Mouse (Mus musculus): Measurements from ENCODE around the gene Olfr1448. TPM values are rescaled to one million over a fixed set of nuclear protein-coding genes. Genes with fewer than 3 reads are reported as not detected.

The Olfr1448 gene
- polyA plus RNA-seq, 2 experiments: not detected

DNA sequence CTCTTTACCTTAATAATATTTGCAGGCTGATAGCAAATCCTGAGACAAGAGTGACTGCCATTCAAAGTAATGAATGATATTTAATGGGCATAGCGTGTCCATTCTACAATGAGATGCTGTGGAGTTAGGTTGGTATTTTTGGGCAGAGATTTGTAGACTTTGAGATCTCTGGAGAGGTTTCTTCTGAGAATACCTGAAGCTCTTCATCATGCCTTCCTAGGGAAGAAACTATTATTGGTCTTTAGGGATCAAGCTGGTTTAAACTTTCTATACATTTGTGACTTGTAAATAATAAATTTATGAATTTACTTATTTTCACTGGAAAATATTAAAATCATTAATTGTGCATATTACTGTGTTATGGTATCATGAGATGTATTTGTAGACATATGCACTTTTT is 30.8 kb downstream of the Olfr1448 start, which contains the start of gene Olfr1446:
Gene Olfr1446 (minus strand): TSS at position 101 of the 400 bp plus-strand sequence.
- Histone ChIP-seq H3K9me3 (ENCODE audit: control insufficient read depth, low read length) (no peaks in the 10 kb centered on the region), H3K4me3 (ENCODE audit: insufficient read depth in 1 of 2, low read depth in 2 of 2, low read length in 2 of 2) (no peak within 1 kb of the TSS), H3K4me1 (replicated peaks; ENCODE audit: control insufficient read depth in 2 of 2, insufficient read depth in 2 of 2, low read length in 1 of 2) (no peaks in the 10 kb centered on the region), H3K27me3 (ENCODE audit: control insufficient read depth, insufficient read depth, low read length) (no peaks in the 10 kb centered on the region), H3K4me2 (ENCODE audit: low read depth) (no peak within 1 kb of the TSS), H3K27ac (no peak within 1 kb of the TSS), H3K36me3 (replicated peaks; ENCODE audit: control insufficient read depth, insufficient read depth, low read depth) (no peaks in the 10 kb centered on the region), H3K9ac (replicated peaks) (no peak within 1 kb of the TSS)
- WGBS (ENCODE audit: insufficient replicate concordance): 48% methylated on average over 1 of the region's 1 CpGs
- no peak for TF ChIP-seq EP300 (IDR thresholded peaks at IDR 0.05; ENCODE audit: low read depth)
- no peak for ATAC-seq (ENCODE audit: insufficient read depth)
- DNase-seq (ENCODE audit: low read depth in 3 of 3, low spot score in 3 of 3): no peak

DNA sequence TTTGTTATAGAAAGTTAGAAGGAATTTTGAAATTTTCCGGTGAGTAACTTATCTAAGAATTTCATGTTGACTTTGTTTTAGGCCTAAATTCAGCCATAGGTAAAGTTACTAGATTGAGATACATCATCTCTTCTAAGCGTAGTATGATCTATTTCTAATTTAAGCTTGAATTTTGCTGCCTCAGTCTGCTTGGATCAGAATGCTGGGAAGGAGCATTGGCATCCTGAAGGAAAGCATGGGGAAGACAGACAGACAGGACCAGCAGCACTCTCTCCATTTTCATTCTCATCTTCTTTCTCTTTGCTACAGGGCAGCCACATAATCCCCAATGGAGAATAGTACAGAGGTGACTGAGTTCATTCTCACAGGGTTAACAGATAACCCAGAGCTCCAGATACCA is 40.7 kb downstream of the Olfr1448 start, which contains the start of gene Olfr1445:
Gene Olfr1445 (plus strand): TSS at position 301 of the 400 bp plus-strand sequence.
- H3K4me3 ChIP-seq (ENCODE audit: insufficient read depth in 1 of 2, low read depth in 2 of 2, low read length in 2 of 2): no peak within 1 kb of the TSS
- TF ChIP-seq CTCF (IDR thresholded peaks at IDR 0.05; ENCODE audit: low read depth) (no peak), EP300 (IDR thresholded peaks at IDR 0.05; ENCODE audit: low read depth) (no peak)
- H3K4me2 ChIP-seq (ENCODE audit: low read depth): no peak within 1 kb of the TSS
- H3K9me3 ChIP-seq (ENCODE audit: control insufficient read depth, low read length): no peaks in the 10 kb centered on the region
- DNase-seq (ENCODE audit: low read depth in 3 of 3, low spot score in 3 of 3): no peak
- H3K4me1 ChIP-seq (replicated peaks; ENCODE audit: control insufficient read depth in 2 of 2, insufficient read depth in 2 of 2, low read length in 1 of 2): no peaks in the 10 kb centered on the region
- ATAC-seq (ENCODE audit: insufficient read depth): no peak
- no peak within 1 kb of the TSS for H3K27ac ChIP-seq
- no peak within 1 kb of the TSS for H3K9ac ChIP-seq (replicated peaks)
- H3K36me3 ChIP-seq (replicated peaks; ENCODE audit: control insufficient read depth, insufficient read depth, low read depth): no peaks in the 10 kb centered on the region
- H3K27me3 ChIP-seq (ENCODE audit: control insufficient read depth, insufficient read depth, low read length): no peaks in the 10 kb centered on the region
- 64% methylated on average over 2 of the region's 2 CpGs for WGBS (ENCODE audit: insufficient replicate concordance)

Other genes with a start within 250 kb of the Olfr1448 start
- gene Olfr1443, start 246.3 kb downstream of the Olfr1448 start, polyA plus RNA-seq (2012; rRNA removed): not detected in 2 replicates
- gene Olfr1443, start 246.3 kb downstream of the Olfr1448 start, polyA plus RNA-seq (2014; fragmentation: Nextera tagmentation; extraction: Ambion mirVana): not detected in 2 replicates
- 1.8 and 2.0 TPM in 2 replicates for gene Keg1, start 228.6 kb downstream of the Olfr1448 start, polyA plus RNA-seq (2012; rRNA removed)
- 2.7 and 4.6 TPM in 2 replicates for gene Keg1, start 228.6 kb downstream of the Olfr1448 start, polyA plus RNA-seq (2014; fragmentation: Nextera tagmentation; extraction: Ambion mirVana)
- gene Cntf, start 158.8 kb downstream of the Olfr1448 start, polyA plus RNA-seq (2012; rRNA removed): 0.94 and 1.8 TPM in 2 replicates
- 0.35 and 0.72 TPM in 2 replicates for gene Cntf, start 158.8 kb downstream of the Olfr1448 start, polyA plus RNA-seq (2014; fragmentation: Nextera tagmentation; extraction: Ambion mirVana)
- 9.7 and 13.5 TPM in 2 replicates for gene Zfp91, start 128.3 kb downstream of the Olfr1448 start, polyA plus RNA-seq (2012; rRNA removed)
- gene Zfp91, start 128.3 kb downstream of the Olfr1448 start, polyA plus RNA-seq (2014; fragmentation: Nextera tagmentation; extraction: Ambion mirVana): 4.8 and 5.2 TPM in 2 replicates
- gene Lpxn, start 128.2 kb downstream of the Olfr1448 start, polyA plus RNA-seq (2012; rRNA removed): 1.3 and 1.5 TPM in 2 replicates
- gene Lpxn, start 128.2 kb downstream of the Olfr1448 start, polyA plus RNA-seq (2014; fragmentation: Nextera tagmentation; extraction: Ambion mirVana): 2.2 and 2.7 TPM in 2 replicates
- gene Gm5244, start 77.7 kb downstream of the Olfr1448 start, polyA plus RNA-seq (2012; rRNA removed): not detected in 2 replicates
- gene Gm5244, start 77.7 kb downstream of the Olfr1448 start, polyA plus RNA-seq (2014; fragmentation: Nextera tagmentation; extraction: Ambion mirVana): not detected in 2 replicates
- not detected in 2 replicates for gene Olfr1444, start 67.1 kb downstream of the Olfr1448 start, polyA plus RNA-seq (2012; rRNA removed)
- not detected in 2 replicates for gene Olfr1444, start 67.1 kb downstream of the Olfr1448 start, polyA plus RNA-seq (2014; fragmentation: Nextera tagmentation; extraction: Ambion mirVana)
- gene Olfr1445, start 40.6 kb downstream of the Olfr1448 start, polyA plus RNA-seq (2012; rRNA removed): not detected in 2 replicates
- not detected in 2 replicates for gene Olfr1445, start 40.6 kb downstream of the Olfr1448 start, polyA plus RNA-seq (2014; fragmentation: Nextera tagmentation; extraction: Ambion mirVana)
- not detected in 2 replicates for gene Olfr1446, start 30.9 kb downstream of the Olfr1448 start, polyA plus RNA-seq (2012; rRNA removed)
- gene Olfr1446, start 30.9 kb downstream of the Olfr1448 start, polyA plus RNA-seq (2014; fragmentation: Nextera tagmentation; extraction: Ambion mirVana): not detected in 2 replicates
- gene Olfr1447, start 20.7 kb downstream of the Olfr1448 start, polyA plus RNA-seq (2012; rRNA removed): not detected in 2 replicates
- not detected in 2 replicates for gene Olfr1447, start 20.7 kb downstream of the Olfr1448 start, polyA plus RNA-seq (2014; fragmentation: Nextera tagmentation; extraction: Ambion mirVana)
- not detected in 2 replicates for gene Olfr1449, start 6.4 kb upstream of the Olfr1448 start, polyA plus RNA-seq (2012; rRNA removed)
- gene Olfr1449, start 6.4 kb upstream of the Olfr1448 start, polyA plus RNA-seq (2014; fragmentation: Nextera tagmentation; extraction: Ambion mirVana): not detected in 2 replicates
- not detected in 2 replicates for gene Olfr1450, start 25.8 kb upstream of the Olfr1448 start, polyA plus RNA-seq (2012; rRNA removed)
- not detected in 2 replicates for gene Olfr1450, start 25.8 kb upstream of the Olfr1448 start, polyA plus RNA-seq (2014; fragmentation: Nextera tagmentation; extraction: Ambion mirVana)
- not detected in 2 replicates for gene Olfr1451, start 70.6 kb upstream of the Olfr1448 start, polyA plus RNA-seq (2012; rRNA removed)
- not detected in 2 replicates for gene Olfr1451, start 70.6 kb upstream of the Olfr1448 start, polyA plus RNA-seq (2014; fragmentation: Nextera tagmentation; extraction: Ambion mirVana)
- not detected in 2 replicates for gene Olfr1453, start 103.9 kb upstream of the Olfr1448 start, polyA plus RNA-seq (2012; rRNA removed)
- gene Olfr1453, start 103.9 kb upstream of the Olfr1448 start, polyA plus RNA-seq (2014; fragmentation: Nextera tagmentation; extraction: Ambion mirVana): not detected in 2 replicates
- not detected in 2 replicates for gene Olfr1454, start 136.2 kb upstream of the Olfr1448 start, polyA plus RNA-seq (2012; rRNA removed)
- not detected in 2 replicates for gene Olfr1454, start 136.2 kb upstream of the Olfr1448 start, polyA plus RNA-seq (2014; fragmentation: Nextera tagmentation; extraction: Ambion mirVana)
- gene Olfr1457, start 173.5 kb upstream of the Olfr1448 start, polyA plus RNA-seq (2012; rRNA removed): not detected in 2 replicates
- gene Olfr1457, start 173.5 kb upstream of the Olfr1448 start, polyA plus RNA-seq (2014; fragmentation: Nextera tagmentation; extraction: Ambion mirVana): not detected in 2 replicates
- not detected in 2 replicates for gene Olfr1458, start 182.4 kb upstream of the Olfr1448 start, polyA plus RNA-seq (2012; rRNA removed)
- not detected in 2 replicates for gene Olfr1458, start 182.4 kb upstream of the Olfr1448 start, polyA plus RNA-seq (2014; fragmentation: Nextera tagmentation; extraction: Ambion mirVana)
- gene Olfr1459, start 225.1 kb upstream of the Olfr1448 start, polyA plus RNA-seq (2012; rRNA removed): not detected in 2 replicates
- gene Olfr1459, start 225.1 kb upstream of the Olfr1448 start, polyA plus RNA-seq (2014; fragmentation: Nextera tagmentation; extraction: Ambion mirVana): not detected in 2 replicates
- not detected in 2 replicates for gene Olfr1461, start 238.6 kb upstream of the Olfr1448 start, polyA plus RNA-seq (2012; rRNA removed)
- not detected in 2 replicates for gene Olfr1461, start 238.6 kb upstream of the Olfr1448 start, polyA plus RNA-seq (2014; fragmentation: Nextera tagmentation; extraction: Ambion mirVana)

Measured in liver, embryonic 14.5 days (tissue).